Mouse (Mus musculus) testis, adult 2 months (tissue): ENCODE data around the gene Klc1.

Experiments used
- CTCF ChIP-seq: fragments of 200-500 bp; IDR thresholded peaks from 2 replicates; pipeline ENCODE4 v1.5.1; 2012; ENCODE audit warnings: low read depth, mild to moderate bottlenecking, inconsistent platforms, low read length, moderate library complexity; ENCODE audit not compliant: control insufficient read depth, insufficient read depth, insufficient replicate concordance
- POLR2A ChIP-seq: fragments of 200-500 bp; IDR thresholded peaks from 2 replicates; pipeline ENCODE4 v1.6.1; 2012; ENCODE audit warnings: low read depth, mild to moderate bottlenecking, inconsistent platforms, low read length, moderate library complexity; ENCODE audit not compliant: control insufficient read depth

- no peak for TF ChIP-seq CTCF
- no peak for TF ChIP-seq POLR2A
Observed at GRCm38 (mm10) chr12:111747421-111747820, 11.2 kb upstream of the Klc1 start.
